Mouse (Mus musculus) E14TG2a.4 (cell line): ENCODE data around the gene Cntrob.

Source experiments
- CTCF ChIP-seq: conservative IDR thresholded peaks from 2 replicates; pipeline ENCODE4 v1.5.1; 2014; ENCODE audit warnings: low read length
- POU5F1 ChIP-seq: IDR thresholded peaks from 2 replicates; pipeline ENCODE4 v1.6.1; 2014; ENCODE audit warnings: low read length, borderline replicate concordance

DNA sequence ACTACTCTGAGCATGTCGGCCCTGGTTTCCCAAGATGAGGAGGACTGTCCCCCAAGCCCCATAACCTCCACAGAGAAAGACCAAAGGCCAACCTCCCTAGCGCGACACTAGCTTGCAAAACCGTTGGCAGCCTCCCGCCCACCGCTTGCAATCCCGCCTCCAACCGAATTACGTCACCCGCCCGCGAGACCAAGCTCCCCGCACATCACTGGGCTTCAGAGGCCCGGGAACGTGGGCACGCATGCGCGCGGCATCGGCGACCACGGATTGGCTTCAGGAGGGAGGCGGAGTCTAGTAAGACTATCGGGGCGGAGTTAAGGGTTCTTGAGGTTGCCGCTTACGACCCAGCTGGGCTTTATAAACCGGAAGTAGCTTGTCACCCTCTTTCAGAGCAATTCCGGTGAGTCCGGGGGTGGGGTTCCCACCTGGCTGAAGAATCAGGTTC lies at the start of gene Cntrob, which contains the start of gene Trappc1:
- TF ChIP-seq CTCF (no peak), POU5F1 (no peak)
